Mouse (Mus musculus) megakaryocyte progenitor cell, adult 5-6 weeks (primary cell): ENCODE measurements around the gene H2-Ke6. TPM values are rescaled to one million over a fixed set of nuclear protein-coding genes. Genes with fewer than 3 reads are reported as not detected.

Experiments
- ATAC-seq: replicated peaks from 2 replicates; pipeline ENCODE4 v1.8.0; 2016; ENCODE audit warnings: mild to moderate bottlenecking, moderate TSS enrichment, inconsistent platforms; ENCODE audit not compliant: poor library complexity
- total RNA-seq, 2 experiments: library from RNA; stranded (forward) in 1 of 2; stranded (reverse) in 1 of 2; fragments of 157-497, 149-512 nt in 1 of 2; fragments of 200-1000 nt in 1 of 2; gene quantifications; 2 replicates each; pipeline versions ENCODE4 v1.2.3 to v1.2.4; 2015 to 2017

Gene H2-Ke6
- 61.7 and 65.6 TPM in 2 replicates for total RNA-seq (2015)
- total RNA-seq (2017): 36.6 and 46.5 TPM in 2 replicates

DNA sequence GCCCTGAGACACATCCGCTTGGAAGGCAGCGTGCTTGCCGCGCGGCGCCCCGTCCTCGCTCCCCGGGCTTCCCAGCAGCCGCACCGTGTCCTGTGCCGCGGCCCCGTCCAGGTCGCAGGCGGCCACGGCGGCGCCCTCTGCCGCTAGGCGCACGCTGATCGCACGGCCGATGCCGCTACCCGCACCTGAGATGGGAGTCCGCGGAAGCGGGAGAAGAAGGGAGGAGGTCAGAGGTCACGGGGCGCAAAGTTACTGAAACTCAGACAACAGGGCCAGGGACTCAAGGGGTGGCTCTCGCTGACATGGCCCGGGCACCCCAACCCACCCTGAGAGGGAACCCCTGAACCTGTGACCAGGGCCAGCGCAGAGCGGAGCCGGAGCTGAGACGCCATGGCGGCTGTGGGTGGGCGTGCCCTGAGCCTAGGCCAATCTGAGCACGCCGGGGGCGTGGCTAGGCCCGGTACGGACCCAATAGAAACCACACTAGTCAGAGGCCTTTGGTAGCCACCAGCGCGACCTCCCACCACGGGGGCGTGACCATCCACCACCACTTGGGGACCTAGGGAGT lies at the start of gene H2-Ke6:
Gene H2-Ke6, minus strand, starts transcription at position 405 of the 568 bp plus-strand sequence.
- ATAC-seq: peak; percentile 55

DNA sequence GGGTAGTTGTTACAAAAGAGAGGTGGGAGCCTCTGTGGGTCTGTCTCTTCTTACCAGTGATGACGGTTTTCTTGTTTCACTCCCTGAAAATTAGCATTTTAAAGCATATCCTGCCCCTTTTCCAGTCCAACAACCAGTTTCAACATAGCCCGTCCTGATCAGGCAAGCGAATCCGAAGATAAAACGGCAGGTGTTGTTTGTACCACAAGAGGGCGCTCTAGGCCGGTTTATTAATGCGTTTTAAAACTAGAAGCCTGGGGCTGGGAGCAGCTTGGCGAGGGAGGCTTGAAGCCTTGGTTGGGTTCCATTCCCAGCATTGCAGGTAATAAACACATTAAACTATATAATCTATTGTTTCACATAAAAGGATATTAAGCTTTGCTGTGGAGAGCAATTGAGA lies 49.7 kb upstream of the H2-Ke6 start:
- ATAC-seq: peak; percentile 70

DNA sequence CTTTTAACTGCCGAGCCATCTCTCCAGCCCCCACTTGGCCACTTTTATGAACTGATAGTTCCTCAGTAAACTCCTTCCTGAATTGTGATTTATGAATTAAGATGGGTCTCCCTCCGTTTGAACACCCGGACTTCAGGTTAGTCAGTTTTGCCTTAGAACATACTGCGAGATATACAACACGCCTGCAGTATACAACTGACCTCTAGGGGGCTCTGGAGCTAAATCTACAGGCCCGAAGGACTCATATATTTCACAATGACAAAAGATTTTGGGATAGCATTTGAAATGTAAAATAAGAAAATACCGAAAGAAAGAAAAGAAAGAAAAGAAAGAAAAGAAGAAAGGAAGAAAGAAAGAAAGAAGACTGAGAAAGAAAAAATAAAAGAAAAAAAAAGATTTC lies 47.4 kb upstream of the H2-Ke6 start:
- ATAC-seq: peak; percentile 51; the same call in 1 of the 2 replicates

DNA sequence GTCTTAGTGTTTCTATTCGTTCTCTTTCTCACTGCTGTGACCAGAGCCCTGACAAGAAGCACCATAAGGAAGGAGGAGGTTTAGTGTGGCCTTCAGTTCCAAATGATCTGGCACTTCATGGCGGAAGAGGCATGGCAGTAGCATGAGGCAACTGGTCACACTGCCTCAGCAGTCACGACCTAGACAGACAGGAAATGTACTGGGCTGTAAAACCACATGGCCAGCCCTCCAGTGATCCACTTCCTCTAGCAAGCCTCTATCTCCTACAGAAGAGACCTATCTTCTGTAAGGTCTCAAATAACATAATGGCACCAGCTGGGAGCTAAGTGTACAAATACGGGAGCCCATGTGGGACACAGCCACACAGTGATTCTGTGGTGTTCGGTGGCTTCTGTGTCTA lies 44.2 kb upstream of the H2-Ke6 start:
- ATAC-seq: peak; percentile 71

DNA sequence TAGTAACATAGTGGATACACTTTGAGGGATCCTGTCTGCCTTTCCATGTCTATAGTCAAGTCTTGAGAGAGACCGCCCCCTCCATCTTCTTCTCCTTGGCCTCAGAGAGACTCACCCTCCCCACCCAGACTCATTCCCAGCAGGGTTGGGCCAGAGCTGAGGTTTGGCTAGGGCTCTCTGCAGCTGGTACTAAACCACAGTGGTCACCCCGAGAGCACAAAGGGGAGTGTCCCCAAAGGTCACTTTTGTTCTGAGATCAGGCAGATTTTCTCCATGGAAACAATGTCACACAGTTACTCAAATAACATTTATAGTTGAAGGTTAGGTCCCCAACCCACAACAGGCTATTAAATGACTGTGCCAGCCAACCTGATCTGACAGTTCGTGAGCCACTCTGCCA lies 41.0 kb upstream of the H2-Ke6 start:
- no peak for ATAC-seq

DNA sequence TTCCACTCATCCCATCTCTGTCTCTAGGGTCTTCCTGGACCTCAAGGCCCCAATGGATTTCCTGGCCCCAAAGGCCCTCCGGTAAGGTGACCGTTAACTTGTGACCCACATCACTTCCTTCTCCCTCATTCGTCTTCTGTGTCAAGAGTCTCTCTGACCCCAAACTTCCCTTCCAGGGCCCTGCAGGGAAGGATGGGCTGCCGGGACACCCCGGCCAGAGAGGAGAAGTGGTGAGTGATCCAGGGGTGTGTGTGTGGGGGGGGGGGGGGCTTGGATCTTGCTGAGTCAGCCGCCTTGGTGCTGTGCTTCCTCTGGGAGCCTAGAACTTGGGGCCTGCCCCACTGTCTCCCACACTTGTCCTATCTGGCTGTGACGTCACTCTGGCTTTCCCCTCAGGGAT lies 29.4 kb upstream of the H2-Ke6 start:
- ATAC-seq: peak; percentile 88

DNA sequence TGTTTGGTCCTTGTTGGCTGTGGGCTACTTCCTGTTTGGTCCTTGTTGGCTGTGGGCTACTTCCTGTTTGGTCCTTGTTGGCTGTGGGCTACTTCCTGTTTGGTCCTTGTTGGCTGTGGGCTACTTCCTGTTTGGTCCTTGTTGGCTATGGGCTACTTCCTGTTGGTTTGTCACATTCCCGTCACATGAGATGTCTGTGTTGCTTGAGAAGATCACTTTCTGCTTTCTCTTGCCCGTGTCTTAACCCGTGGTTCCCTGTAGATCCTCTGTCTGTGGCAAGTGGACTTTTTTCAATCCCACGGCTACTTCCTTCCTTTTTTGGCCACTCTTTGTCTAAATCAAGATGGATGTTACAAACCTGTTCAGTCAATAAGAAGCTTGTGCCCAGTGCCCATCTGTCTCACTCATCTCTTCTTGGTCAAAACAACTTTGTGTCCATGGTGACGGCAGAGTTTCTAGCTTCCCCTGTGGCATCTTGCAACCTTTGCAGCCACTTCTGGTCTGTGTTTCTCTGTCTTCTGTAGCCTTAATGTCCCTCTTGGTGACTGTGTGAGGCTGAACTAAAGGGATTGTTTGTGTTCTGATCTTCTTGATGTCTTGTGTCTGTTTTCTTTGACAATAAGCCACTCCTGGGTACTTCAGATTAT lies 19.7 kb upstream of the H2-Ke6 start:
- ATAC-seq: peak; percentile 69

DNA sequence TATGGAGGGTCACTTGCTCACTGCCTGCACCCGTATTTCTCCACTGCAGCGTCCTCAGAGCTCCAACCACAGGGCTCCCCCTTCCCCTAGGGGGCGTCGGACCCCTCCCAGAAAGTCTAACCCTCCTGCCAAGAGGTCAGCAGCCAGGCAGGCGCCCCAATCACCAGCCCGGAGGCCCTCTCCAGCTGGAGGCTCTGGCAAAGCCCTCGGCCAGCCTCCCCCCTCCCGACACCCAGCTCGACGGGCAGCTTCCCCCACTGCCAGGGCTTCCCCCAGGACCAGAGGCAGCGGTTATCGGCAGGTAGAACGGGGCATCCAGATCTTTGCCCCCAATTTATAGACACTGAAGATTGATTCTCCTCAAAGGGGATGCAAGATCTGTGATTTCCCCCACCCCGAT lies 18.1 kb upstream of the H2-Ke6 start:
- ATAC-seq: no peak

DNA sequence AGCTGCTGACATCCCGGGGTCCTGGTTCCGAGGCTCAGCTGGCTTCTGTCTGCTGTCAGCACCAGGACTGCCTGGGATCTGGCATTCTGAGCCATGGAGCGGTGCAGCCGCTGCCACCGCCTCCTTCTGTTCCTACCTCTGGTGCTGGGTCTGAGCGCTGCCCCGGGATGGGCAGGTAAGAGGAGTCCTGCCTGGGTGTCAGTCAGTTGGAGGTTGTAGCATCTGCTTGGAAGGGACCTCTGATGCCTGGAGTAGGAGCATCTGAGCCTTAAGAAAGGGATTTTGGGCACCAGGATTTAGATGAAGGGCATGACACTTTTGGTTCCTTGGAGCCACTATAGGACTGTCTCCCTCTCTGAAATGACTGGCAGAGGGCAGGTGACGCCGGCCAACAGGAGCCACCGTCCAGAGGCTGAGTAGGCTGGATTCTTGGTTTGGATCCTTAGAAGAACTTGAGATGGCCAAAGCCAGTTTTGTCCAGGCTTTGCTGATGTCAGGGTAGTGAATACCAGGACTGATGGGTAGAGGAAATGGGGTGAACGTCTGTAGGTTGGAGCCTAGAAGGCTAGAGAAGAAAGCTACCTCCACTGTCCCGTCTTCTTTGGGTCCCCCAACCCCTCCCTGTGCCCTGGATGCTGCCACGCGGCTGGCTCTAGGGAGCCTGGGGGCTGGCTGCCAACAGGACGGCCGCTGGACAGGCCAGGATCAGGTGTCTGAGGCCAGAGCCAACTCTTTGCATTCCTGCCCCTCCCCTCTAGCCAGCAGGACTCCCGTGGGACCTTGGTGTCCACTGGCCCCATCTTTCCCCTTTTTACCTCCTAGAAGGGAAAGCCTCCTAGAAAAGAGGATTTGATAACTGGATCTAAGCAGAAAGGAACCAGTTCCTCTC lies 11.9 kb upstream of the H2-Ke6 start:
- no peak for ATAC-seq

DNA sequence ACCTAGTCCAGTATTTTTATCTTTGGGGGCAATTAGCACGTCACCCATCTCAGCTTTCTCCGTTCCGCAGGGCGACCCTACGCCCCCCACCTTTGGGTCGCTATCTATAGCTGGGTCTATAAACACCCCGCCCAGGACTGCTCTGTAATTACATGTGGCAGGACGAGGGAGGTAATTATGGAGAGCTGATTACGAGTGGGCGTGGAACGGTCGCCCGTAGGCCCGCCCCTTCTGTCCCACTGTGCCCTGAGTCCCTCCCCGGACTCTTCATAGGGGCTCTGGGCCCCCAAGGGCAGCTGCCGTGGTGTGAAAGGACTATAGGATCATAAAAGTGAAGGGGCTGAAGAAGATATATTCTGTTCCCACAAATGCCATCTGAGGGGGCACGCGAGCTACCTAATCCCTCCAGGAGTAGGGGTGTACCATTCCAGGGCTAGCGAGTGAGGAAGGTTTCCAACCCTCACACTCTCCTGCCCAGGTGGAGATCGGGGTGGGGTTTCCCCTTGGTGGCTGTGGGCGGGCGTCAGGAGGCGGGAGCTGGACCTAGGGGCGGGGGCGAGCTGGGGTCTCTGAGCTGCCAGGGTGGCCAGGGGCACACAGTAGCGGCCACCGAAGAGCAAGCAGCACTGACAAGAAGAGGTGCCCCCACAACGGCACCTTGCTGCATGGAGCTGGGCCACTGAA lies 11.2 kb upstream of the H2-Ke6 start, which contains the start of gene Col11a2:
Gene Col11a2, plus strand, starts transcription at position 560 of the 684 bp plus-strand sequence.
- ATAC-seq: peak; percentile 48

DNA sequence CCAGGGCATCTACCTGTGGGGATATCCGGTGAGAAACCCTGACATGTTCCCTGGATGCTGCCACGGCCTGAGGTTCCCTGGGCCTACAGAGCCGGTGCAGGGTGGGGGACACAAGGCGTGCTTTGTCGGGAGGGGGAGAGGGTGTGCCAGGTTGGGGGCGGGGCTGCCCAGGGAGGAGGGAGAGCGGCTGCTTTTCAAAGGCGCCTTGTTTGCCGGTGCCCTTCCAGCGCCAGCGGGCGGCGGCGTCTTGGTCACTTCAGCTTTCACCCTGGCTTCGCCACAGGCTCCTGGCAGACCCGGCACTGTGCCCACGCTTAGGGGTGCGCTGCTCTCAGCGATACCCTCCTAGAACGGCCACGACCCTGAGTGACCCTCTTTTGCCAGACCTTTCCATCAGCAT lies 10.6 kb upstream of the H2-Ke6 start:
- ATAC-seq: no peak

DNA sequence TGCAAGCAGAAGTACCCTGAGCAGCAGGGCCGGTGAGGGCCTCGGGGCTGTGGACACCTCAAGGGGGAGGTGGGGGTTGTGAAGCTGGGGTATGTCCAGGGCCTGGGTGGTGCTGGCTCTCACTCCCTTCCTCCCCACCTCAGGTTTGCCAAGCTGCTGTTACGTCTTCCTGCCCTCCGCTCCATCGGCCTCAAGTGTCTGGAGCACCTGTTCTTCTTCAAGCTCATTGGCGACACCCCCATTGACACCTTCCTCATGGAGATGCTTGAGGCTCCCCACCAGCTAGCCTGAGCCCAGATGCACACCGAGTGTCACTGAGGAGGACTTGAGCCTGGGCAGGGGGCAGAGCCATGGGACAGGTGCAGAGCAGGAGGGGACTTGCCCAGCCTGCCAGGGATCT lies 9.4 kb upstream of the H2-Ke6 start:
- no peak for ATAC-seq

DNA sequence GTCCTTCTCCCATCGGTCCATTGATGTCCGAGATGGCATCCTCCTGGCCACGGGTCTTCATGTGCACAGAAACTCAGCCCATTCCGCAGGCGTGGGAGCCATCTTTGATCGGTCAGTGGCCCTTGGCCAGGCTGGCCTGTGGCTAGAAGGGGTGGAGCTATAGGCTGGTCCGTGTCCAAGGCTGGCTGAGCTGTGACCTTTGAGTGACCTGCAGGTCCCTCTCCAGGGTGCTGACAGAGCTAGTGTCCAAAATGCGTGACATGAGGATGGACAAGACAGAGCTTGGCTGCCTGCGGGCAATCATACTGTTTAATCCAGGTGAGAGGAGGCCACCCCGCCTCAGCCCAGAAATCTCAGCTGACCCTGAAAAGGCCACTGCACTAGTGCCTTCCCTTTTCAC lies 8.8 kb upstream of the H2-Ke6 start:
- ATAC-seq: no peak

DNA sequence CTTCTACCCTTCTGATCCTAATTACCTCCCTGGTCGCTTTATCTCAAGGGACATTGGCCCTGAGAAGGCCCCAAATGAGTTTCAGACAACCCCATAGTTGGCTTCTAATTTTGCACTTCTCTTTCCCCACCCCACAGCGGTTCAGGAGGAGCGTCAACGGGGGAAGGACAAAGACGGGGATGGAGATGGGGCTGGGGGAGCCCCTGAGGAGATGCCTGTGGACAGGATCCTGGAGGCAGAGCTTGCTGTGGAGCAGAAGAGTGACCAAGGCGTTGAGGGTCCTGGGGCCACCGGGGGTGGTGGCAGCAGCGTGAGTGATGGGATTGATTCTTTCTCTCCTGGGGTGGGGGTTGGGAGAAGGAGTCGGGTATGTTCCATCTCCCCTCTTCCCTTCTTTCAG lies 7.7 kb upstream of the H2-Ke6 start:
- no peak for ATAC-seq

DNA sequence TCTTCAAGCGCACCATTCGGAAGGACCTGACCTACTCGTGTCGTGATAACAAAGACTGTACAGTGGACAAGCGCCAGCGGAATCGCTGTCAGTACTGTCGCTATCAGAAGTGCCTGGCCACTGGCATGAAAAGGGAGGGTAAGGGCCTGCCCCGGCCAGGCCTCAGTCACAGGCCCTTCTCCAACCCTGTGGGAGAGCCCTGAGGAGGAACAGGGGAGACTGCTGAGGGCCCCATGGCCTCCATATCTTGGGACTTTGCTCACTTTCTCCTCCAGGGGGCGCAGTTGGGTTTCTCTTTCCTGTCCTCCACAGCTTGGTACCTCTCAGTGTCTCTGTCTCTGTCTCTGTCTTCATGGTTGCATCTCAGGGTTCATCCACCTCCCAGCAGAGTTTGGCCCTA lies 6.2 kb upstream of the H2-Ke6 start:
- ATAC-seq: peak; percentile 45

DNA sequence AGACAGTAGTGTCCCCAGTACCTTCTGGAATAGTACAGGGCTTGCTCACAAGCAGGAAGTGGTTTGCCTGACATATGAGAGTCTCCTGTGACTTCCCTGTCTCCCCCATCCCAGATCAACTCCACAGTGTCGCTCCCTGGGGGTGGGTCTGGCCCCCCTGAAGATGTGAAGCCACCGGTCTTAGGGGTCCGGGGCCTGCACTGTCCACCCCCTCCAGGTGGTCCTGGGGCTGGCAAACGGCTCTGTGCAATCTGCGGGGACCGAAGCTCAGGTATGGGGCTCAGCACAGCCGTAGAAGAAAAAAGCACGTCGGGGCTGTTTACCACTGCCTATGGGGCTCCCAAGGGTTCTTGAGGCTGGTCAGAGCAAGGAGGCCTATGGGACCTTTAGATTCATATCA lies 5.6 kb upstream of the H2-Ke6 start:
- ATAC-seq: no peak

DNA sequence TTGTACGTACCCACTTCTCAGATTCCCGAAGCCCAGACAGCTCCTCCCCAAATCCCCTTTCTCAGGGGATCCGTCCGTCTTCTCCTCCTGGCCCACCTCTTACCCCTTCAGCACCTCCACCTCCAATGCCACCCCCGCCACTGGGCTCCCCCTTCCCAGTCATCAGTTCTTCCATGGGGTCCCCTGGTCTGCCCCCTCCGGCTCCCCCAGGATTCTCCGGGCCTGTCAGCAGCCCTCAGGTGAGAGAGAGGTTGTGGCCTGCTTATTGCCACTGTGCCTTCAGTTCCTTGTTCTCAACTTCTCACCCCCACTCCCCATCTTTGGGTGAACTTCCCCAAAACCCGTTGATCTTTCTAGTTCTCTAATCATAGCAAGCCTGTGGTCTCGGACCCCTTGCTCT lies 4.9 kb upstream of the H2-Ke6 start:
- ATAC-seq: no peak

DNA sequence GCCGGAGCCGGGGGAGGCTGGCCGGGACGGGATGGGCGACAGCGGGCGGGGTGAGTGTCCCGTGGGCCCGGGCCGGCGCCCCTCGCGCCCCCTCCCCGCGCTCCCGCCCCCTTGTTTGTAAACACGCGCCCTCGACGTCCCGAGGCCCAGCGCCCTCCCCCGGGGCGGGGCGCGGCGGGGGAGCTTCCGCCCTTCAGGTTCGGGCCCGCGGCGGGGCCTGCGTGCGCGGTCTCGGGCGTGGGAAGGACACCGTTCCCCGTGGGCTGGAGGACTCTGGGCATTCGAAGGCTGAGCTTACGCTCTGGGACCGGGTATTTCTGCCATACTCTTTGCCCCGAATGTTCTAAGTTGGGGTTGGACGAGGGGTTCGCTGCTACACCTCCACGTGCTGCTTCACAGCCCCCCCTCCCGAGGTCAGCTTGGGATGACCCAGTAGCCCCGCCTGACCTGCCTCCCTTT lies 4.3 kb upstream of the H2-Ke6 start:
- ATAC-seq: no peak

DNA sequence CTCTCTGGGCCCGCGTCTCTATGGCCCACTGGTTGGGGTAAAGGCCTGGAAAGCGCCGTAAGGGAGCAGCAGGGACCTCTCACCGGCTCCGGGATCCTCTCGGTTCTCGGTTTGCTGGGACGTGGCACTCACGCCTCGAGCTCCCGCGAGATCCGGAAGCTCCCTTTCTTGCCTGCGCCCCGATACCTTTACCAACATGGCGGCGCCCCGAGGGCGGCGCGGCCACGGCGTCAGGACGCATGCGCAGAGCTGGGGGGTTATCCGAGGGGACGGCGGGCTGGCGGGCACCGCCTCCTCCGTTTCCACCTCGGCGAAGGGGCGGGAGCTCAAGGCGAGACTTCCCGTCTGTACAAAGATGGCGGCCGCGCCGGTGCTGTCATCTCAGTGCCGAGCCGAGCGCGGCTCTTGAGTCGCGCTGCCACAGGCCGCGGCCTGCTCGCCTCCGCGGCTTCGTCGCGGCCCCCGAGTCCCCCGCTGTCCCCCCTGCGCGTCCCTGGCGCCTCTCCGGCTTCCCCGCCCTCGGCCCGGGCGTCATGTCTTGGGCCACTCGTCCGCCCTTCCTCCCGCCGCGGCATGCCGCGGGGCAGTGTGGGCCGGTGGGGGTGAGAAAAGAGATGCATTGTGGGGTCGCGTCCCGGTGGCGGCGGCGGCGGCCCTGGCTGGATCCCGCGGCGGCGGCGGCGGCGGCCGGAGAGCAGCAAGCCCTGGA lies 3.8 kb upstream of the H2-Ke6 start, which contains the start of the genes Slc39a7 and Rxrb:
Gene Slc39a7, minus strand, starts transcription at position 218 of the 709 bp plus-strand sequence.
Gene Rxrb, plus strand, starts transcription at position 348 of the 709 bp plus-strand sequence.
- ATAC-seq: peak; percentile 59

DNA sequence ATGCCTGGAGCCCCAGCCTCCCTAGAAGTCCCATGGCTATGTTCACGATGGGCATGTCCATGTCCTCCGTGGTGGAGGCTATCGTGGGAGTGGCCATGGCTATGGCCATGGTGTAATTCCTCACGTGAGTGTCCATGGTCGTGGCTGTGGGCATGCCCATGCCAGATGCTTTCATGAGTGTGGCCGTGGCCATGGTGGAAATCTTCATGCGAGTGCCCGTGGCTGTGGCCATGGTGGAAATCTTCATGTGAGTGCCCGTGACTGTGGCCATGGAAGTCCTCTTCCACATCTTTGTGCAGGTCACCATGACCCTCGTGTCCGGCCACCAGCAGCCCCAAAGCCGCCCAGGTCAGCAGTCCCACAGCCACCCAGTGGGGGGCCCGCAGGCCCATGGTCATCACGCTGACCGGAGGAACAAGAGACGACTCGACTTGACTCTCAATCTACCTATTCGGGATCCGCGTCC lies 3.0 kb upstream of the H2-Ke6 start:
- no peak for ATAC-seq
